Mouse (Mus musculus) liver, postnatal 0 days (tissue): ENCODE data around the gene Ccdc162. TPM values are rescaled to one million over a fixed set of nuclear protein-coding genes. Genes with fewer than 3 reads are reported as not detected.
A peak's percentile ranks its signal among the peaks of the same experiment; 100 is the strongest.

ENCODE experiments used
- ATAC-seq: fragments of 200-750 bp; cut with Nextera tagmentation; 2 replicates; pipeline ENCODE4 v1.8.0; 2017; ENCODE audit warnings: mild to moderate bottlenecking, moderate library complexity
- DNase-seq: peaks from one replicate; pipeline ENCODE4 v3.0.0-alpha.2; 2016
- H3K27ac ChIP-seq: fragments of 300-500 bp; sonication (generic); 2 replicates; pipeline ENCODE4 v1.5.1; 2014; ENCODE audit warnings: antibody characterized with exemption, moderate library complexity, mild to moderate bottlenecking, low read depth
- H3K27me3 ChIP-seq: fragments of 300-500 bp; sonication (generic); 2 replicates; pipeline ENCODE4 v1.6.1; 2014; ENCODE audit warnings: low read length, control low read depth, mixed read lengths; ENCODE audit not compliant: insufficient read depth
- H3K36me3 ChIP-seq: fragments of 300-500 bp; sonication (generic); replicated peaks from 2 replicates; pipeline ENCODE4 v1.6.1; 2014; ENCODE audit warnings: mild to moderate bottlenecking, control low read depth, low read length, moderate library complexity, mixed read lengths; ENCODE audit not compliant: insufficient read depth
- H3K4me1 ChIP-seq: fragments of 300-500 bp; sonication (generic); 2 replicates; pipeline ENCODE4 v1.6.1; 2014; ENCODE audit warnings: antibody characterized with exemption, mild to moderate bottlenecking, control low read depth; ENCODE audit not compliant: insufficient read depth
- H3K4me2 ChIP-seq: fragments of 300-500 bp; sonication (generic); 2 replicates; pipeline ENCODE4 v1.6.1; 2014; ENCODE audit warnings: low read depth, mild to moderate bottlenecking, low read length, moderate library complexity, mixed read lengths
- H3K4me3 ChIP-seq: fragments of 300-500 bp; sonication (generic); 2 replicates; pipeline ENCODE4 v1.5.1; 2014; ENCODE audit warnings: low read depth, low read length
- H3K9ac ChIP-seq: fragments of 300-500 bp; sonication (generic); replicated peaks from 2 replicates; pipeline ENCODE4 v1.6.1; 2014; ENCODE audit warnings: mild to moderate bottlenecking, moderate library complexity
- H3K9me3 ChIP-seq: fragments of 300-500 bp; sonication (generic); 2 replicates; pipeline ENCODE4 v1.6.1; 2016; ENCODE audit warnings: mild to moderate bottlenecking, control low read depth, low read length, mixed read lengths
- CTCF ChIP-seq: sonication (generic); IDR thresholded peaks from 2 replicates; pipeline ENCODE4 v1.5.1; 2016; ENCODE audit warnings: antibody characterized with exemption, low read depth
- EP300 ChIP-seq: IDR thresholded peaks from 2 replicates; pipeline ENCODE4 v1.6.1; 2016; ENCODE audit warnings: antibody characterized with exemption, low read depth, mild to moderate bottlenecking
- WGBS: fragments of 180-500 bp; shearing (Covaris S2); extraction: QIAGEN DNeasy Blood & Tissue Kit; methylation state at CpG from one replicate; pipeline ENCODE4 v1.1.7; 2014; ENCODE audit not compliant: insufficient replicate concordance; 5-methylcytosine and 5-hydroxymethylcytosine counted together
- polyA plus RNA-seq: library from polyadenylated mRNA; unstranded; fragments of >200 nt; fragmentation: Nextera tagmentation; extraction: Ambion mirVana; gene quantifications from 2 replicates; pipeline ENCODE4 v1.2.1, GENCODE M21; 2015

The Ccdc162 gene
- polyA plus RNA-seq, 1 experiment from 2014 or later, result 0.62 TPM

- no peak for DNase-seq
- Histone ChIP-seq H3K4me1 (no peaks in the 10 kb centered on the region), H3K9ac (no peak overlapping the region), H3K36me3 (no peaks in the 10 kb centered on the region), H3K27ac (no peak overlapping the region), H3K9me3 (peaks cover 9% of the 10 kb centered on the region; the same call in 1 of the 2 replicates), H3K4me2 (no peak overlapping the region), H3K27me3 (no peaks in the 10 kb centered on the region), H3K4me3 (no peak overlapping the region)
- 52% methylated on average over 7 of the region's 7 CpGs for WGBS
- TF ChIP-seq CTCF (no peak), EP300 (no peak)
- ATAC-seq, result no peak
These were observed 171.1 kb downstream of the Ccdc162 start for GRCm38 (mm10) chr10:41545224-41545755.

GRCm38 (mm10) chr10:41544481-41545190 lies 171.8 kb downstream of the Ccdc162 start:
- TF ChIP-seq CTCF, result no peak
- no peak for TF ChIP-seq EP300
- no peak overlapping the region for H3K4me3 ChIP-seq
- H3K36me3 ChIP-seq, result no peaks in the 10 kb centered on the region
- ATAC-seq, result peak; percentile 50; the same call in 1 of the 2 replicates
- no peak overlapping the region for H3K27ac ChIP-seq
- DNase-seq, result peak; percentile 30
- no peaks in the 10 kb centered on the region for H3K4me1 ChIP-seq
- H3K4me2 ChIP-seq, result no peak overlapping the region
- 17% methylated on average over 7 of the region's 7 CpGs for WGBS
- no peaks in the 10 kb centered on the region for H3K27me3 ChIP-seq
- H3K9ac ChIP-seq, result no peak overlapping the region
- peaks cover 7% of the 10 kb centered on the region; the same call in 1 of the 2 replicates for H3K9me3 ChIP-seq

- no peaks in the 10 kb centered on the region for H3K4me1 ChIP-seq
- no peak overlapping the region for H3K9ac ChIP-seq
- DNase-seq, result no peak
- no peak for ATAC-seq
- no peak overlapping the region for H3K27ac ChIP-seq
- TF ChIP-seq EP300, result no peak
- TF ChIP-seq CTCF, result no peak
- WGBS, result 49% methylated on average over 2 of the region's 2 CpGs
- no peak overlapping the region for H3K4me2 ChIP-seq
- no peaks in the 10 kb centered on the region for H3K36me3 ChIP-seq
- no peaks in the 10 kb centered on the region for H3K27me3 ChIP-seq
- H3K4me3 ChIP-seq, result no peak overlapping the region
- no peaks in the 10 kb centered on the region for H3K9me3 ChIP-seq
These were observed 172.6 kb downstream of the Ccdc162 start for GRCm38 (mm10) chr10:41543844-41544243.

GRCm38 (mm10) chr10:41543439-41543838 lies 173.0 kb downstream of the Ccdc162 start:
- ATAC-seq, result no peak

GRCm38 (mm10) chr10:41542057-41542456 lies 174.4 kb downstream of the Ccdc162 start:
- DNase-seq, result no peak
- Histone ChIP-seq H3K4me2 (no peak overlapping the region), H3K9ac (no peak overlapping the region), H3K36me3 (no peaks in the 10 kb centered on the region), H3K27ac (no peak overlapping the region), H3K4me1 (no peaks in the 10 kb centered on the region), H3K4me3 (no peak overlapping the region), H3K27me3 (no peaks in the 10 kb centered on the region), H3K9me3 (no peaks in the 10 kb centered on the region)
- WGBS, result 87% methylated on average over 6 of the region's 6 CpGs
- TF ChIP-seq CTCF (no peak), EP300 (no peak)
- ATAC-seq, result no peak

More at GRCm38 (mm10) chr10:41543439-41543838, 173.0 kb downstream of the Ccdc162 start:
- Histone ChIP-seq H3K9me3 (no peaks in the 10 kb centered on the region), H3K9ac (no peak overlapping the region), H3K4me3 (no peak overlapping the region), H3K4me1 (no peaks in the 10 kb centered on the region), H3K27ac (no peak overlapping the region), H3K36me3 (no peaks in the 10 kb centered on the region), H3K4me2 (no peak overlapping the region), H3K27me3 (no peaks in the 10 kb centered on the region)
- 61% methylated on average over 4 of the region's 4 CpGs for WGBS
- no peak for DNase-seq
- TF ChIP-seq EP300, result no peak
- TF ChIP-seq CTCF, result no peak

- DNase-seq, result no peak
- H3K4me3 ChIP-seq, result no peak overlapping the region
- 84% methylated on average over 4 of the region's 4 CpGs for WGBS
- H3K9me3 ChIP-seq, result no peaks in the 10 kb centered on the region
- H3K27ac ChIP-seq, result no peak overlapping the region
- H3K4me1 ChIP-seq, result no peaks in the 10 kb centered on the region
- H3K36me3 ChIP-seq, result peaks cover 14% of the 10 kb centered on the region; the same call in 1 of the 2 replicates
- TF ChIP-seq CTCF, result no peak
- H3K4me2 ChIP-seq, result no peak overlapping the region
- no peak overlapping the region for H3K9ac ChIP-seq
- H3K27me3 ChIP-seq, result no peaks in the 10 kb centered on the region
- ATAC-seq, result no peak
These were observed 177.4 kb downstream of the Ccdc162 start for GRCm38 (mm10) chr10:41538986-41539385.
